Mouse (Mus musculus) brain, embryonic 14.5 days (tissue): ENCODE measurements at regions not wholly inside any gene's neighbourhood (a gene's known extent, or its start where the extent isn't known, plus 50 kb on each side); places are given as distances from the start of the nearest gene placed in this dataset.

ENCODE experiments used
- DNase-seq: peaks from one replicate; pipeline ENCODE4 v3.0.0-alpha.2; 2011; ENCODE audit warnings: low read depth
- CTCF ChIP-seq: fragments of 200-500 bp; IDR thresholded peaks from 2 replicates; pipeline ENCODE4 v1.5.1; 2012; ENCODE audit warnings: inconsistent platforms, mild to moderate bottlenecking, moderate library complexity, borderline replicate concordance; ENCODE audit not compliant: insufficient read depth, insufficient read length; ENCODE audit errors: extremely low read depth
- POLR2A ChIP-seq: fragments of 200-500 bp; IDR thresholded peaks from 2 replicates; pipeline ENCODE4 v1.6.1; 2012; ENCODE audit warnings: mild to moderate bottlenecking, inconsistent platforms, borderline replicate concordance; ENCODE audit not compliant: poor library complexity, insufficient read depth, insufficient read length, severe bottlenecking; ENCODE audit errors: extremely low read depth

GRCm38 (mm10) chr2:161398061-161398460, 289.2 kb upstream of the Chd6 start:
- no peak for DNase-seq
- TF ChIP-seq CTCF (no peak), POLR2A (no peak)

DNA sequence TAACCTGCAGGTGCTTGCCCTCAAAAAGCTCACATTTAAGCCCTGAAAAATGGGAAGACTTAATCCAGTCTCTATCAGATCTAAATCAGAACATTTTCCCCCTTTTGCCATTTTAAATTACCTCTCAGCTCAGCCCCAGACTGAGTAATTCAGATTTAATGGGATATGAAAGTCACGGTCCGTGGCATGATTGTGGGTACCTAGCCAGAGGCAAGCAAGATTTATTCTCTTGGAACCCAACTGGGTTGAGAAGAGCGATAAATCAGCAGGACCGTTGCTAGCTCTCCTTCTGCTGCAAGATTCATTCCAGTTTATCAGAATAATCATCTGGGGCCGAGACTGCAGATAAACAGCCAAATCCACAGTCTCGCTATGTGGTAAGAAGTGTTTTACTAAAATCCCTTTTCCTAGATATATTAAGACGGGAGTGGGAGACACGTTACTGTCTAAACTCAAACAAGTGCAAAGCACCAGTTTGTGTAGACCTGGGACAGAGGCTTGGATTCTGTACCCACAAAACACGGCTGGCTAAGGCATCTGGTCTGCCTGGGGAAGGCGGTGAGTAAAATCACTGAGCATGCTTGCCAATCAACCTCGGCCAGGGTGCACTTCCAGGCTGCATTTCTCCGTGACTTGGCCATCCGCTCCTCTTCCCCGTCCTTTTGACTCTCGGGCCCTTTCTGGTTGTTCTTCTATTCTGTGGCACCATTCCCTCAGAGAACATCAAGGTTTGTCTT, 282.2 kb upstream of the Chd6 start:
- peak; percentile 54 for DNase-seq
- TF ChIP-seq POLR2A (no peak), CTCF (no peak)

- no peak for DNase-seq
- no peak for TF ChIP-seq CTCF
- no peak for TF ChIP-seq POLR2A
Observed at GRCm38 (mm10) chr2:161389318-161389835, 280.5 kb upstream of the Chd6 start.

DNA sequence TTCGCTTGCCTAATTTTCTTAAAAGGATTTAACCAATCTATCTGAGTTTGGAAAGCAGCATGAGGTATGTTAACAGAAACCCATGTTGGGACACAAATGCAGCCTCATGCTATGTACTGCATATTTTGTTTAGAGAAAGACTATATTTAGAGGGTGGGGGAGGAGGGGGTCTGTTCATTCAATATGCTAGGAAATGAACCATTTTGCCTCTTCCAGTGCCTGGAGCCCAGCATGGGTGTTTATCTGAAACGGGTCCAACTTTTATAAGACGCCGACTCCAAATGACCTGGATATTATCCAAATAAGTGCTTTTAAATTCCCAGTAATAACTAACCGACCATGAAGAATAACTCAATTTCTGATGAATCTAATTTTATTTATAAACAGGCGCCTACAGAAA, 278.2 kb upstream of the Chd6 start:
- DNase-seq, result peak; percentile 35
- no peak for TF ChIP-seq CTCF
- TF ChIP-seq POLR2A, result no peak

- no peak for DNase-seq
- no peak for TF ChIP-seq CTCF
- no peak for TF ChIP-seq POLR2A
Observed at GRCm38 (mm10) chr2:161382411-161382810, 273.5 kb upstream of the Chd6 start.

GRCm38 (mm10) chr2:161378313-161378712, 269.4 kb upstream of the Chd6 start:
- TF ChIP-seq POLR2A, result no peak
- no peak for TF ChIP-seq CTCF
- DNase-seq, result no peak

- peak; percentile 72 for DNase-seq
- TF ChIP-seq CTCF, result no peak
Observed at GRCm38 (mm10) chr2:161362325-161362724, 253.4 kb upstream of the Chd6 start.

DNA sequence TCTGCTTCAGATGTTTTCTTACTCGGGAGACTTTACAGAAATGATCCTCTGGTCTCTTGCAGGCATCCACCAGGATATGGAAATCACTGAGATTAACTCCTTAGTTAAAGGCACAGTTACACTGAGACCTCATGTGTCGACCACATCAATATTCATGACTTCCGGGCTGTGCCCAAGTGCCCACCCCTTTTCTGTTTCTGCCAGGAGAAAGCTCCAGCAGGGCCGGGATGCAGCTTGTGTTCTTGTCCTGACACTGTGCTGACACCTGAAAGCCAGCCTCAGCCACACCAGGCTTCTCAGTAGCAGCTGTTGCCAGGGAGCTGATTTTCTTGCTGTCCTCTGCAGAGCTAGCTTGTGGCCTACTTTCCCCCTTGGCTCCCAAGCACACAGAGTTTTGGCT, 240.2 kb upstream of the Chd6 start:
- peak; percentile 85 for DNase-seq
- TF ChIP-seq CTCF (no peak), POLR2A (no peak)

GRCm38 (mm10) chr2:161344018-161344417, 235.1 kb upstream of the Chd6 start:
- DNase-seq, result peak; percentile 51
- TF ChIP-seq CTCF (no peak), POLR2A (no peak)

DNA sequence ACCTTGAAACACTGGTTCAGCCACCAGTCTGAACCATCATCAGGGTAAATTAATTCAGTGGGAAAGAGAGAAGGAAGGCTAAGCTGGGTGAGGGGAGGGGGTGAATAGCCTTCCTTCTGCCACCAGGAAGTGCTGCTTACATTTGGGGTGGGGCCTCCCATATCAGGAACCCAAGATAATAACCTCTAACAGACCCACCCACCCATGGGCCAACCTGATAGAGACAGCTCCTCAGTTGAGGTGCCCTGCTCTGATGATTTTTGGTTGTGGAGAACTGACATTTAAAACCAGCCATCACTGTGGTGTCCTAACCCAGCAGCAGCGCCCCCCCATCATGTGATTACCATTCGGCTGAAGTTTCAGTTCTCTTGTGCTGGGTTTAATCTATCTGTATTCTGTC, 233.8 kb upstream of the Chd6 start:
- DNase-seq, result no peak
- TF ChIP-seq POLR2A, result no peak
- TF ChIP-seq CTCF, result no peak

- TF ChIP-seq CTCF (no peak), POLR2A (no peak)
- DNase-seq, result peak; percentile 95
Observed at GRCm38 (mm10) chr2:161341368-161341891, 232.6 kb upstream of the Chd6 start.

DNA sequence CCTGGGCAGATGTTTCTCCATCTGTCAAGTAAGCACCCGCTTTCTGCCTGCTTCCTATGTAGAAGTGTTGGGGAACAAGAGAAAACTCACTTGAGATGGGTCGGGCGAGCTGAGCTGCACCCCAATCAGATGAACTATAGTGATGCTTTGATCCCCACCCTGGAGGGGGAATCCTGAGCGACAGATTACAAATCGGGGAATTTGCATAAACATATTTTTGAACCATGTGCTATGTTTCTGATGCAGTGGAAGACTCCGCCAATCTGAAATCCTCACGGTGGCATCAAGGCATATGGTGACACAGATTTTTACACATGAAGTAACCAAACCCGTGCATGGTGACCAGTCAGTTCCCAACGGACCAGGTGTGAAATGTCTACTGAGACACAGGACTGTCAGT, 231.4 kb upstream of the Chd6 start:
- DNase-seq, result peak; percentile 53
- TF ChIP-seq CTCF (no peak), POLR2A (no peak)
